Mouse (Mus musculus): ENCODE results near the gene Ntng1. TPM values are rescaled to one million over a fixed set of nuclear protein-coding genes. Genes with fewer than 3 reads are reported as not detected.
"Not testable (repeated sequence)": the region's sequence is repeated elsewhere in the genome, so short reads cannot be mapped to it uniquely, and the experiment has no call there.

Gene Ntng1
- total RNA-seq, 2 experiments from 2014 or later = 26.0 to 27.6 TPM

- DNase-seq (ENCODE audit: extremely low spot score in 1 of 2, low spot score in 1 of 2) = no peak
Observed at GRCm38 (mm10) chr3:109804145-109804544, 339.7 kb downstream of the Ntng1 start.

GRCm38 (mm10) chr3:109803616-109804015 is 340.2 kb downstream of the Ntng1 start:
- DNase-seq (ENCODE audit: extremely low spot score in 1 of 2, low spot score in 1 of 2) = no peak

GRCm38 (mm10) chr3:109797354-109797753 is 346.5 kb downstream of the Ntng1 start:
- no peak for DNase-seq (ENCODE audit: extremely low spot score in 1 of 2, low spot score in 1 of 2)

GRCm38 (mm10) chr3:109783231-109783630 is 360.6 kb downstream of the Ntng1 start:
- peak in 1 of 2 experiments; percentile 15 for DNase-seq (ENCODE audit: extremely low spot score in 1 of 2, low spot score in 1 of 2)

- peak; percentile 55 to 59 for DNase-seq (ENCODE audit: extremely low spot score in 1 of 2, low spot score in 1 of 2)
Observed at GRCm38 (mm10) chr3:109782289-109782951, 361.4 kb downstream of the Ntng1 start.

- DNase-seq (ENCODE audit: extremely low spot score in 1 of 2, low spot score in 1 of 2) = peak; percentile 10 to 30
Observed at GRCm38 (mm10) chr3:109781917-109782288, 361.9 kb downstream of the Ntng1 start.

- DNase-seq (ENCODE audit: extremely low spot score in 1 of 2, low spot score in 1 of 2) = no peak
Observed at GRCm38 (mm10) chr3:109775200-109775599, 368.6 kb downstream of the Ntng1 start.

- no peak for DNase-seq (ENCODE audit: extremely low spot score in 1 of 2, low spot score in 1 of 2)
Observed at GRCm38 (mm10) chr3:109772120-109772519, 371.7 kb downstream of the Ntng1 start.

GRCm38 (mm10) chr3:109766939-109767338 is 376.9 kb downstream of the Ntng1 start:
- DNase-seq (ENCODE audit: extremely low spot score in 1 of 2, low spot score in 1 of 2) = no peak

GRCm38 (mm10) chr3:109765608-109766007 is 378.2 kb downstream of the Ntng1 start:
- no peak for DNase-seq (ENCODE audit: extremely low spot score in 1 of 2, low spot score in 1 of 2)

- DNase-seq (ENCODE audit: extremely low spot score in 1 of 2, low spot score in 1 of 2) = no peak
Observed at GRCm38 (mm10) chr3:109765141-109765540, 378.7 kb downstream of the Ntng1 start.

GRCm38 (mm10) chr3:109756426-109756825 is 387.4 kb downstream of the Ntng1 start:
- DNase-seq (ENCODE audit: extremely low spot score in 1 of 2, low spot score in 1 of 2) = no peak

- not testable (repeated sequence) for DNase-seq (ENCODE audit: extremely low spot score in 1 of 2, low spot score in 1 of 2)
Observed at GRCm38 (mm10) chr3:109747593-109747992, 396.2 kb downstream of the Ntng1 start.

- no peak for DNase-seq (ENCODE audit: extremely low spot score in 1 of 2, low spot score in 1 of 2)
Observed at GRCm38 (mm10) chr3:109740466-109741102, 403.2 kb downstream of the Ntng1 start.

- DNase-seq (ENCODE audit: extremely low spot score in 1 of 2, low spot score in 1 of 2) = no peak
Observed at GRCm38 (mm10) chr3:109732327-109733182, 411.3 kb downstream of the Ntng1 start.

- no peak for DNase-seq (ENCODE audit: extremely low spot score in 1 of 2, low spot score in 1 of 2)
Observed at GRCm38 (mm10) chr3:109731592-109732230, 412.1 kb downstream of the Ntng1 start.

Other genes with a start within 250 kb of the Ntng1 start
- 10 to 100 TPM; 17.2 to 18.4 TPM for gene Prmt6, start 107.0 kb upstream of the Ntng1 start, total RNA-seq (2021)

Measured in layer of hippocampus, postnatal 25 days (tissue).